Mouse (Mus musculus) lung, embryonic 15.5 days (tissue): Measurements from ENCODE around the gene Lrrn2. TPM values are rescaled to one million over a fixed set of nuclear protein-coding genes. Genes with fewer than 3 reads are reported as not detected.

Source experiments
- ATAC-seq: fragments of 200-750 bp; cut with Nextera tagmentation; 2 replicates; pipeline ENCODE4 v1.8.0; 2017; ENCODE audit warnings: moderate number of reproducible peaks, borderline replicate concordance; ENCODE audit not compliant: low FRiP score, low TSS enrichment; ENCODE audit errors: extremely low read depth
- H3K27ac ChIP-seq: fragments of 300-500 bp; sonication (generic); 2 replicates; pipeline ENCODE4 v1.5.1; 2015; ENCODE audit warnings: moderate library complexity, mild to moderate bottlenecking, inconsistent platforms
- H3K27me3 ChIP-seq: fragments of 300-500 bp; sonication (generic); 2 replicates; pipeline ENCODE4 v1.6.1; 2015; ENCODE audit warnings: inconsistent platforms
- H3K36me3 ChIP-seq: fragments of 300-500 bp; sonication (generic); 2 replicates; pipeline ENCODE4 v1.6.1; 2015; ENCODE audit warnings: inconsistent platforms
- H3K4me1 ChIP-seq: fragments of 300-500 bp; sonication (generic); 2 replicates; pipeline ENCODE4 v1.6.1; 2015; ENCODE audit warnings: inconsistent platforms
- H3K4me2 ChIP-seq: fragments of 300-500 bp; sonication (generic); 2 replicates; pipeline ENCODE4 v1.6.1; 2015; ENCODE audit warnings: inconsistent platforms, mild to moderate bottlenecking, moderate library complexity
- H3K4me3 ChIP-seq: fragments of 300-500 bp; sonication (generic); 2 replicates; pipeline ENCODE4 v1.5.1; 2015; ENCODE audit warnings: mild to moderate bottlenecking, inconsistent platforms
- H3K9ac ChIP-seq: fragments of 300-500 bp; sonication (generic); 2 replicates; pipeline ENCODE4 v1.6.1; 2015; ENCODE audit warnings: inconsistent platforms
- H3K9me3 ChIP-seq: fragments of 300-500 bp; sonication (generic); 2 replicates; pipeline ENCODE4 v1.6.1; 2016; ENCODE audit warnings: inconsistent platforms
- WGBS: fragments of 180-500 bp; shearing (Covaris S2); methylation state at CpG from one replicate; pipeline ENCODE4 v1.1.7; 2015; 5-methylcytosine and 5-hydroxymethylcytosine counted together
- polyA plus RNA-seq: library from polyadenylated mRNA; unstranded; fragments of >200 nt; fragmentation: Nextera tagmentation; extraction: Ambion mirVana; gene quantifications from 2 replicates; pipeline ENCODE4 v1.2.1, GENCODE M21; 2015

Gene Lrrn2
- polyA plus RNA-seq, 1 experiment from 2014 or later = 4.5 TPM

DNA sequence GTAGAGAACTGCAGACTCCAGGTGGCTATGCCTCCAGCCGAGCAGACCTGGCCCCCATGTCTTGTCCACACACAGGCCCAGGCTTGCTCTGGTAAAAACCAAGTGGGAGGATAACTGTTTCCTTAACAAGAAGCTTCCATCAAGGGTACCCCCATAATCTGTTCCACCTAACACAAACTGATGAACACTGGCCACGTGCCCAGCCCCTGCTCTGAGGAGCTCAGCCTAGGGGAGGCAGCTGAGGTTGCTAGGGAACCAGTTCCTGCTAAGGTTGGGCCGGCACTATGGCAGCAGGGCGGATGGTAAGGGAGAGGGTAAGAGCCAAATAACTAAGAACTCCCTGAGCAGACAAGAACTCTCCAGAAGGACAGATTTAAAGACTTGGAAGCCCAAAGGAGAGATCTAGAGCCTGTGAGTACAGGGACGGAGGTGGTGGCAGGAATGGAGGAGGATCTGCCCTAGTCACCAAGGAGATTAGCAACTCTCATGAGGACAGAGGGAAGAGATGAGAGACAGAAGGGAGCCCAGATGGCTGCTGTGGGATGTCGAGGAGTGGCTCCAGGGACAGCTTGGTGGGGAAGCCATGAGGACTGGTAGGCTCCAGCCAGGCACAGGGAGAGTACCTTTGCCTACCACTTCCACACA, 35.9 kb downstream of the Lrrn2 start:
- H3K27ac ChIP-seq = no peak overlapping the region
- H3K9me3 ChIP-seq = no peaks in the 10 kb centered on the region
- no peak overlapping the region for H3K9ac ChIP-seq
- no peak overlapping the region for H3K4me3 ChIP-seq
- WGBS = 44% methylated on average over 6 of the region's 6 CpGs
- peaks cover 8% of the 10 kb centered on the region for H3K4me1 ChIP-seq
- no peaks in the 10 kb centered on the region for H3K27me3 ChIP-seq
- no peak for ATAC-seq
- H3K4me2 ChIP-seq = no peak overlapping the region
- no peaks in the 10 kb centered on the region for H3K36me3 ChIP-seq

DNA sequence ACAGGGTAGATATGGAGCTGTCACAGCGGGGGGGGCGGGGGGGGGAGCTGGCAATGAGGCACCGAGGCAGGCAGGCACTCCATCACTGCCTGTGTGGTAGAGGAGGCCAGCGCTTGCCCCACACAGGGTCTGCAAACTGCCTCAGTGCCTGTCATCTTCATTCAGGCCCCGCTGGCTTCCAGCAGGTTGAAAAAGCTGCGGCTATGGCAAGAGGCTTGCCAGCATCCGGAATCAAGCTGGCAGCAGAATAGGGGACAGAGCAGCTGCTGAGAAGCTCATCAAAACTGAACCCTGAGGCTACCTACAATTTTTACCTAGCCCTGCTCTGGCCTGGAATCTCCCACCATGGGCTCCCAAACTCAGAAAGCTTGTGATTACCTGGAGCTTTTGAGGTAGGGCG, 37.5 kb downstream of the Lrrn2 start:
- H3K4me3 ChIP-seq = no peak overlapping the region
- 10% methylated on average over 8 of the region's 8 CpGs for WGBS
- no peak overlapping the region for H3K4me2 ChIP-seq
- no peaks in the 10 kb centered on the region for H3K27me3 ChIP-seq
- no peak overlapping the region for H3K27ac ChIP-seq
- no peaks in the 10 kb centered on the region for H3K9me3 ChIP-seq
- peaks cover 8% of the 10 kb centered on the region for H3K4me1 ChIP-seq
- ATAC-seq = no peak
- no peak overlapping the region for H3K9ac ChIP-seq
- H3K36me3 ChIP-seq = no peaks in the 10 kb centered on the region

DNA sequence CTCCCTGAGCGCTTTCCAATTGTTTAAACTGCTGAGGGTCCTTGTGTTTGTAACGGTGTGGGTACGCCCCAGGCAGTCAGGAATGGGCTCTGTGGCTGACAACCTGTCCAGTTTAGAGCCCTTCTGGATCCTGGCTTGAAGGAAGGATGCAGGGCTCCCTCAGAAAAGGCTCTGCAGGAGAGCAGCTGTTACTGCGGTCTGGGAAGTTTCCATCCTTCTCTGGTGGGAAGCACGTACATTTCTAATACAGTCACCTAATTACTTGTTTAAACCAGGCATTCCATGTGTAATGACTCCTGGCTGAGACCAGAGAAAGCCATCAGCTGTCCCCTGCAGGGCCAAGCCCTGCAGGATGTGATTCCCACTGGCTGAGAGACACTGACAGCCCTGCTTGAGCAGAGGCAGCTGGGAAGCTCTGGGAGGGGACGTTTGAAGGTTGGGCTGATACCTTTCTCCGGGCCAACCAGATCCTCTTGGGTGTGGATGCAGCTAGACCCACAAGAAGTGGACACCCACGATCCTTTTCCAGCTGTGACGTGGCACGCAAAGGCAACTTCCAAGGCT, 38.1 kb downstream of the Lrrn2 start:
- peak; percentile 37; the same call in 1 of the 2 replicates for ATAC-seq
- Histone ChIP-seq H3K4me1 (peaks cover 8% of the 10 kb centered on the region), H3K4me3 (no peak overlapping the region), H3K36me3 (no peaks in the 10 kb centered on the region), H3K4me2 (no peak overlapping the region), H3K9me3 (no peaks in the 10 kb centered on the region), H3K27ac (no peak overlapping the region), H3K27me3 (no peaks in the 10 kb centered on the region), H3K9ac (no peak overlapping the region)
- WGBS = 17% methylated on average over 10 of the region's 10 CpGs

DNA sequence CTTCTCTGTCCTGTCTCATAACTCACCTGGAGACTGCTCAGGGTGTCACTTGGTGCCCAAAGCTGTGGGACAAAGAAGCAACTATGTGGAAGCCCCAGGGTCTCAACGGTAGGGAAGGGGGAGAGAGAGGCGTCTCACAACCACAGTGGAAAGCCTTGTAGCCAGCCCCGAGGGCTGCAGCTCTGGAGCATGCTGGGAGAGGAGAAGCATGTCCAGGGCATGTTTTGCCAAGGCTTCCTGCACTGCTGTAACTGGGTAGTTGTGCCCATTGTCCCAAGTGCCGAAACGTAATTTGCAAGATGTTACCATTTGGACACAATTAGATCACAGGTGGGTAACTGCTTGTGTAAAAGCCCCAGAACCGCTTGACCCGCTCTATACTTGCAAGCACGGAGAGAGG, 39.2 kb downstream of the Lrrn2 start:
- no peak overlapping the region for H3K27ac ChIP-seq
- H3K4me2 ChIP-seq = no peak overlapping the region
- WGBS = 84% methylated on average over 8 of the region's 8 CpGs
- H3K9ac ChIP-seq = no peak overlapping the region
- H3K4me3 ChIP-seq = no peak overlapping the region
- ATAC-seq = no peak
- peaks cover 8% of the 10 kb centered on the region for H3K4me1 ChIP-seq
- no peaks in the 10 kb centered on the region for H3K27me3 ChIP-seq
- no peaks in the 10 kb centered on the region for H3K9me3 ChIP-seq
- H3K36me3 ChIP-seq = no peaks in the 10 kb centered on the region

DNA sequence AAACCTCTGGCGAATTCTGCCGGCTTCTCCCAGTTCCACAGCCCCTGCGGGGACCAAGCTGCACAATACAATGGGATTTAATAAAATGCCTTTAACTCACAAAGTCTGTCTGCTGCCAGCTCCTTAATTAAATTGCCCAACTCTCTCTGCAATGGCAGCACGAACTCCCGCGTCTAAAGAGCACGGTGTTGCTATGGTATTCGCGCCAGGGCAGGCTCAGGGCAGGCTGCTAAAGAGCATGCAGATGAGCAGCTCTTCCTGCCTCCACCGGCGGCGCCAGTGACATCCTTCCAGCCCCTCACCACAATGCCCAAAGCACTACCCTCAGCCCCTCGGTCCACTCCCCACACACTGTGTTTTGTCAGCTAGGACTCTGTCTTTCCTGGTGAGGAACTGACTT, 41.0 kb downstream of the Lrrn2 start:
- H3K9me3 ChIP-seq = no peaks in the 10 kb centered on the region
- peaks cover 8% of the 10 kb centered on the region for H3K4me1 ChIP-seq
- no peak overlapping the region for H3K4me2 ChIP-seq
- no peak overlapping the region for H3K9ac ChIP-seq
- H3K4me3 ChIP-seq = no peak overlapping the region
- no peaks in the 10 kb centered on the region for H3K36me3 ChIP-seq
- ATAC-seq = no peak
- no peak overlapping the region for H3K27ac ChIP-seq
- 16% methylated on average over 13 of the region's 13 CpGs for WGBS
- no peaks in the 10 kb centered on the region for H3K27me3 ChIP-seq

- Histone ChIP-seq H3K27ac (no peak overlapping the region), H3K4me2 (no peak overlapping the region), H3K36me3 (no peaks in the 10 kb centered on the region), H3K9ac (no peak overlapping the region), H3K4me1 (peaks cover 8% of the 10 kb centered on the region), H3K27me3 (no peaks in the 10 kb centered on the region), H3K4me3 (no peak overlapping the region), H3K9me3 (no peaks in the 10 kb centered on the region)
- no peak for ATAC-seq
- WGBS = 84% methylated on average over 9 of the region's 9 CpGs
Measured at GRCm38 (mm10) chr1:132922257-132922656, 42.2 kb downstream of the Lrrn2 start.

GRCm38 (mm10) chr1:132925270-132925669, 45.2 kb downstream of the Lrrn2 start:
- Histone ChIP-seq H3K9me3 (no peaks in the 10 kb centered on the region), H3K4me1 (no peaks in the 10 kb centered on the region), H3K9ac (no peak overlapping the region), H3K27ac (no peak overlapping the region), H3K4me2 (no peak overlapping the region), H3K4me3 (no peak overlapping the region), H3K36me3 (no peaks in the 10 kb centered on the region), H3K27me3 (no peaks in the 10 kb centered on the region)
- no peak for ATAC-seq
- WGBS = 79% methylated on average over 7 of the region's 7 CpGs

- Histone ChIP-seq H3K4me2 (no peak overlapping the region), H3K27me3 (no peaks in the 10 kb centered on the region), H3K4me3 (no peak overlapping the region), H3K9me3 (no peaks in the 10 kb centered on the region), H3K4me1 (no peaks in the 10 kb centered on the region), H3K27ac (no peak overlapping the region), H3K36me3 (no peaks in the 10 kb centered on the region), H3K9ac (no peak overlapping the region)
- ATAC-seq = no peak
- 33% methylated on average over 19 of the region's 19 CpGs for WGBS
Measured at GRCm38 (mm10) chr1:132928032-132928906, 48.2 kb downstream of the Lrrn2 start.

DNA sequence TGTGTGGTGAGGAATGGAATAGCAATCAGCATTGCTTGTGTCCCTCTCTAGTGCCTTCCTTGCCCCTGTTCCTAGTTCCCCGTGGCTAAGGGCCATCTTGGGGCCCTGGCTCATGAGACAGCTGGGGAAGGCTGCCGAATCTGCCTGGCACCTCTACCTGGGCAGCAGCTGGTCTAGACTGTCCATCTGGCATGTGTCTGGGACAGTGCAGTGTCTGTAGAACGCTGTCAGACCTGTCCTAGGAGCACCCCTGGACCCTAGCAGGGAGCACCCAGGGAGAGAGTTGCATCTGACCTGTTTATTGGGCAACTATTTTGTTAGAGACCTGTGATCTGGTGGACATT, 48.8 kb downstream of the Lrrn2 start:
- no peaks in the 10 kb centered on the region for H3K27me3 ChIP-seq
- H3K27ac ChIP-seq = no peak overlapping the region
- H3K4me3 ChIP-seq = no peak overlapping the region
- WGBS = 51% methylated on average over 3 of the region's 3 CpGs
- H3K9me3 ChIP-seq = no peaks in the 10 kb centered on the region
- H3K36me3 ChIP-seq = no peaks in the 10 kb centered on the region
- no peak for ATAC-seq
- no peak overlapping the region for H3K4me2 ChIP-seq
- no peaks in the 10 kb centered on the region for H3K4me1 ChIP-seq
- no peak overlapping the region for H3K9ac ChIP-seq

- Histone ChIP-seq H3K27me3 (no peaks in the 10 kb centered on the region), H3K4me1 (no peaks in the 10 kb centered on the region), H3K36me3 (no peaks in the 10 kb centered on the region), H3K9ac (no peak overlapping the region), H3K9me3 (no peaks in the 10 kb centered on the region), H3K4me2 (no peak overlapping the region), H3K4me3 (no peak overlapping the region), H3K27ac (no peak overlapping the region)
- no peak for ATAC-seq
- 66% methylated on average over 4 of the region's 4 CpGs for WGBS
Measured at GRCm38 (mm10) chr1:132930291-132930690, 50.2 kb downstream of the Lrrn2 start.

- ATAC-seq = no peak
- no peak overlapping the region for H3K4me3 ChIP-seq
- no peak overlapping the region for H3K4me2 ChIP-seq
- no peaks in the 10 kb centered on the region for H3K27me3 ChIP-seq
- no peaks in the 10 kb centered on the region for H3K9me3 ChIP-seq
- no peaks in the 10 kb centered on the region for H3K36me3 ChIP-seq
- H3K27ac ChIP-seq = no peak overlapping the region
- 39% methylated on average over 2 of the region's 2 CpGs for WGBS
- no peaks in the 10 kb centered on the region for H3K4me1 ChIP-seq
- H3K9ac ChIP-seq = no peak overlapping the region
Measured at GRCm38 (mm10) chr1:132932421-132932820, 52.3 kb downstream of the Lrrn2 start.

DNA sequence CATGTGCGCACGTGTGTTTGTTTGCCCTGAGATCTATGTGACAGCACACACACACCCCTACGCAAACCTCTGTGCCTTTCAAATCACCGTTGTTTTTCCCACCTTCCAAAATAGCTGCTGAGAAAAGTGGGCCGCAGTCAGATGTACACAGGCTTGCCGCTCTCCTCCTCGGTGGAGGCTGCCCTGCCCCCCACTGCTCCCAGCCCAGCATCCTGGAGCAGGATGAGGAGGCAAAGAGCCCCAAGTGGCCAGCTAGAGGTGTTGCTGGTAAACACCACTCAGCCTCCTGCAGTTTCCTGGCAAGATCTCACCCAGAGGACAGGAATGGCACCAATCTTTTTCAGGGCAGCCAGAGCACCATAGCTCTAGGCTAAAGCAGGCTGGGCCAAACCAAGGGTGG, 54.8 kb downstream of the Lrrn2 start:
- Histone ChIP-seq H3K9ac (no peak overlapping the region), H3K36me3 (no peaks in the 10 kb centered on the region), H3K27ac (no peak overlapping the region), H3K9me3 (no peaks in the 10 kb centered on the region), H3K4me2 (no peak overlapping the region), H3K4me1 (no peaks in the 10 kb centered on the region), H3K27me3 (no peaks in the 10 kb centered on the region), H3K4me3 (no peak overlapping the region)
- 35% methylated on average over 7 of the region's 7 CpGs for WGBS
- peak; percentile 34; the same call in 1 of the 2 replicates for ATAC-seq
